Mouse (Mus musculus): Measurements from ENCODE around the gene Ssbp3.

DNA sequence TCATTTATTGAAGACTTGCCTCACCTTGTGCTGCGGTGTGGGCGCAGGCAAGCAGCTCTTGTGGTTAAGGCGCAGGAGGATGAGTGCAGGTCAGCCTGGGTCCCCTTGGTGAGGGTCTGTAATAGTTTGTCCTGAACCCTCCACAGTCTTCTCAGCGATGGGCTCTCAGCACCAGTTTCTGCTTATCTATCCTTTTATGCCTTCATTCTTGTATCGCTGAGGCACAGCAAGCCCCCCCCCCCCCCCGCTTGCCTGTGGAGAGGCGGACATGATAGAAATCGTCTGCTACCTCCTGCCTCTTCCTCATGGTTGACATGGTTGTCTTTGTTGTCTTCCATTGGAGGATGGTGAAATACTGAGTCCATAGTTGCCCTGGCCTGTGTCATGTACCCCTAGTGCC lies 96.9 kb downstream of the Ssbp3 start:
- no peak for TF ChIP-seq TAL1 (IDR thresholded peaks at IDR 0.05; ENCODE audit: low read length)
- no peak for TF ChIP-seq GATA1 (IDR thresholded peaks at IDR 0.05; ENCODE audit: low read length)

Data from erythroblast, embryonic 14.5 days (primary cell).